Mouse (Mus musculus) hindbrain, embryonic 16.5 days (tissue): Measurements from ENCODE around the gene Pole4. TPM values are rescaled to one million over a fixed set of nuclear protein-coding genes. Genes with fewer than 3 reads are reported as not detected.

ENCODE experiments used
- ATAC-seq: fragments of 200-750 bp; cut with Nextera tagmentation; 2 replicates; pipeline ENCODE4 v1.8.0; 2017; ENCODE audit warnings: moderate TSS enrichment, moderate library complexity
- H3K27ac ChIP-seq: fragments of 300-500 bp; sonication (generic); 2 replicates; pipeline ENCODE4 v1.5.1; 2014; ENCODE audit warnings: low read depth, mild to moderate bottlenecking, control low read depth, low read length, moderate library complexity
- H3K27me3 ChIP-seq: fragments of 300-500 bp; sonication (generic); replicated peaks from 2 replicates; pipeline ENCODE4 v1.6.1; 2014; ENCODE audit warnings: low read length; ENCODE audit not compliant: control insufficient read depth, insufficient read depth
- H3K36me3 ChIP-seq: fragments of 300-500 bp; sonication (generic); 2 replicates; pipeline ENCODE4 v1.6.1; 2014; ENCODE audit warnings: mild to moderate bottlenecking, low read length, moderate library complexity, mixed read lengths; ENCODE audit not compliant: control insufficient read depth, insufficient read depth
- H3K4me1 ChIP-seq: fragments of 300-500 bp; sonication (generic); 2 replicates; pipeline ENCODE4 v1.6.1; 2014; ENCODE audit warnings: low read depth, low read length; ENCODE audit not compliant: control insufficient read depth, insufficient read depth
- H3K4me2 ChIP-seq: fragments of 300-500 bp; sonication (generic); 2 replicates; pipeline ENCODE4 v1.6.1; 2014; ENCODE audit warnings: mild to moderate bottlenecking, low read length, control low read depth, moderate library complexity
- H3K4me3 ChIP-seq: fragments of 300-500 bp; sonication (generic); 2 replicates; pipeline ENCODE4 v1.5.1; 2014; ENCODE audit warnings: mild to moderate bottlenecking, low read length, control low read depth, moderate library complexity
- H3K9ac ChIP-seq: fragments of 300-500 bp; sonication (generic); 2 replicates; pipeline ENCODE4 v1.6.1; 2014; ENCODE audit warnings: low read depth, mild to moderate bottlenecking, control low read depth, low read length, moderate library complexity
- H3K9me3 ChIP-seq: fragments of 300-500 bp; sonication (generic); 2 replicates; pipeline ENCODE4 v1.6.1; 2014; ENCODE audit warnings: mild to moderate bottlenecking, low read length, moderate library complexity; ENCODE audit not compliant: control insufficient read depth
- WGBS: fragments of 180-500 bp; shearing (Covaris S2); extraction: QIAGEN DNeasy Blood & Tissue Kit; methylation state at CpG from one replicate; pipeline ENCODE4 v1.1.7; 2014; 5-methylcytosine and 5-hydroxymethylcytosine counted together
- polyA plus RNA-seq: library from polyadenylated mRNA; unstranded; fragments of >200 nt; fragmentation: Nextera tagmentation; extraction: Ambion mirVana; gene quantifications from 2 replicates; pipeline ENCODE4 v1.2.1, GENCODE M21; 2015

Pole4 gene
- polyA plus RNA-seq, 1 experiment from 2014 or later, result 141 TPM

GRCm38 (mm10) chr6:82727206-82727605, 22.0 kb upstream of the Pole4 start:
- Histone ChIP-seq H3K27ac (no peak overlapping the region), H3K4me3 (no peak overlapping the region), H3K9me3 (no peaks in the 10 kb centered on the region), H3K36me3 (no peaks in the 10 kb centered on the region), H3K27me3 (no peaks in the 10 kb centered on the region), H3K4me1 (no peaks in the 10 kb centered on the region), H3K9ac (no peak overlapping the region), H3K4me2 (no peak overlapping the region)
- ATAC-seq, result no peak
- WGBS, result 96% methylated on average over 13 of the region's 13 CpGs

GRCm38 (mm10) chr6:82723321-82723720, 18.2 kb upstream of the Pole4 start:
- Histone ChIP-seq H3K4me1 (no peaks in the 10 kb centered on the region), H3K27ac (no peak overlapping the region), H3K9me3 (no peaks in the 10 kb centered on the region), H3K4me3 (no peak overlapping the region), H3K9ac (no peak overlapping the region), H3K27me3 (no peaks in the 10 kb centered on the region), H3K36me3 (no peaks in the 10 kb centered on the region), H3K4me2 (no peak overlapping the region)
- 47% methylated on average over 5 of the region's 5 CpGs for WGBS
- ATAC-seq, result no peak

- Histone ChIP-seq H3K4me2 (no peak overlapping the region), H3K9ac (no peak overlapping the region), H3K36me3 (no peaks in the 10 kb centered on the region), H3K4me3 (no peak overlapping the region), H3K27me3 (no peaks in the 10 kb centered on the region), H3K27ac (no peak overlapping the region), H3K4me1 (no peaks in the 10 kb centered on the region), H3K9me3 (no peaks in the 10 kb centered on the region)
- WGBS, result 84% methylated on average over 4 of the region's 4 CpGs
- ATAC-seq, result no peak
These were observed 11.0 kb upstream of the Pole4 start for GRCm38 (mm10) chr6:82716126-82716525.

- Histone ChIP-seq H3K27ac (no peak overlapping the region), H3K9me3 (no peaks in the 10 kb centered on the region), H3K4me3 (no peak overlapping the region), H3K36me3 (no peaks in the 10 kb centered on the region), H3K27me3 (no peaks in the 10 kb centered on the region), H3K9ac (no peak overlapping the region), H3K4me2 (no peak overlapping the region), H3K4me1 (no peaks in the 10 kb centered on the region)
- ATAC-seq, result no peak
- 92% methylated on average over 3 of the region's 3 CpGs for WGBS
These were observed 10.5 kb upstream of the Pole4 start for GRCm38 (mm10) chr6:82715653-82716052.

- ATAC-seq, result peak; percentile 73
- Histone ChIP-seq H3K9me3 (no peaks in the 10 kb centered on the region), H3K27me3 (no peaks in the 10 kb centered on the region), H3K4me1 (no peaks in the 10 kb centered on the region), H3K36me3 (no peaks in the 10 kb centered on the region), H3K4me3 (no peak overlapping the region), H3K4me2 (no peak overlapping the region), H3K9ac (no peak overlapping the region), H3K27ac (no peak overlapping the region)
- WGBS, result 72% methylated on average over 6 of the region's 6 CpGs
These were observed 10.1 kb upstream of the Pole4 start for GRCm38 (mm10) chr6:82715253-82715652.

- Histone ChIP-seq H3K36me3 (no peaks in the 10 kb centered on the region), H3K27ac (no peak overlapping the region), H3K4me1 (no peaks in the 10 kb centered on the region), H3K9ac (no peak overlapping the region), H3K27me3 (no peaks in the 10 kb centered on the region), H3K9me3 (no peaks in the 10 kb centered on the region), H3K4me2 (no peak overlapping the region), H3K4me3 (no peak overlapping the region)
- 89% methylated on average over 5 of the region's 5 CpGs for WGBS
- ATAC-seq, result no peak
These were observed 9.7 kb upstream of the Pole4 start for GRCm38 (mm10) chr6:82714841-82715240.

GRCm38 (mm10) chr6:82714243-82714642, 9.1 kb upstream of the Pole4 start:
- Histone ChIP-seq H3K4me1 (no peaks in the 10 kb centered on the region), H3K9me3 (no peaks in the 10 kb centered on the region), H3K27ac (no peak overlapping the region), H3K36me3 (no peaks in the 10 kb centered on the region), H3K27me3 (no peaks in the 10 kb centered on the region), H3K9ac (no peak overlapping the region), H3K4me2 (no peak overlapping the region), H3K4me3 (no peak overlapping the region)
- WGBS, result 9% methylated on average over 3 of the region's 3 CpGs
- ATAC-seq, result peak; percentile 62; the same call in 1 of the 2 replicates

- 78% methylated on average over 3 of the region's 3 CpGs for whole genome bisulfite sequencing
- Histone ChIP-seq H3K9me3 (no peaks in the 10 kb centered on the region), H3K27me3 (no peaks in the 10 kb centered on the region), H3K9ac (no peak overlapping the region), H3K4me2 (no peak overlapping the region), H3K4me3 (no peak overlapping the region), H3K4me1 (no peaks in the 10 kb centered on the region), H3K36me3 (no peaks in the 10 kb centered on the region), H3K27ac (no peak overlapping the region)
- ATAC-seq, result no peak
These were observed 2.6 kb upstream of the Pole4 start for GRCm38 (mm10) chr6:82707742-82708141.

- H3K36me3 ChIP-seq, result no peaks in the 10 kb centered on the region
- no peak for ATAC-seq
- H3K9ac ChIP-seq, result no peak overlapping the region
- H3K4me1 ChIP-seq, result no peaks in the 10 kb centered on the region
- H3K4me2 ChIP-seq, result no peak overlapping the region
- WGBS, result 84% methylated on average over 10 of the region's 10 CpGs
- no peaks in the 10 kb centered on the region for H3K9me3 ChIP-seq
- no peak overlapping the region for H3K4me3 ChIP-seq
- H3K27me3 ChIP-seq, result no peaks in the 10 kb centered on the region
- H3K27ac ChIP-seq, result no peak overlapping the region
These were observed 2.1 kb upstream of the Pole4 start for GRCm38 (mm10) chr6:82707241-82707640.

GRCm38 (mm10) chr6:82703710-82704109, 1.5 kb downstream of the Pole4 start:
- Histone ChIP-seq H3K36me3 (no peaks in the 10 kb centered on the region), H3K9me3 (no peaks in the 10 kb centered on the region), H3K4me2 (no peak overlapping the region), H3K9ac (no peak overlapping the region), H3K27me3 (no peaks in the 10 kb centered on the region), H3K27ac (no peak overlapping the region), H3K4me1 (peaks cover 8% of the 10 kb centered on the region; the same call in 1 of the 2 replicates), H3K4me3 (no peak overlapping the region)
- no peak for ATAC-seq
- 81% methylated on average over 3 of the region's 3 CpGs for WGBS
